Mouse (Mus musculus): Measurements from ENCODE around the gene Islr2.

The Islr2 gene

DNA sequence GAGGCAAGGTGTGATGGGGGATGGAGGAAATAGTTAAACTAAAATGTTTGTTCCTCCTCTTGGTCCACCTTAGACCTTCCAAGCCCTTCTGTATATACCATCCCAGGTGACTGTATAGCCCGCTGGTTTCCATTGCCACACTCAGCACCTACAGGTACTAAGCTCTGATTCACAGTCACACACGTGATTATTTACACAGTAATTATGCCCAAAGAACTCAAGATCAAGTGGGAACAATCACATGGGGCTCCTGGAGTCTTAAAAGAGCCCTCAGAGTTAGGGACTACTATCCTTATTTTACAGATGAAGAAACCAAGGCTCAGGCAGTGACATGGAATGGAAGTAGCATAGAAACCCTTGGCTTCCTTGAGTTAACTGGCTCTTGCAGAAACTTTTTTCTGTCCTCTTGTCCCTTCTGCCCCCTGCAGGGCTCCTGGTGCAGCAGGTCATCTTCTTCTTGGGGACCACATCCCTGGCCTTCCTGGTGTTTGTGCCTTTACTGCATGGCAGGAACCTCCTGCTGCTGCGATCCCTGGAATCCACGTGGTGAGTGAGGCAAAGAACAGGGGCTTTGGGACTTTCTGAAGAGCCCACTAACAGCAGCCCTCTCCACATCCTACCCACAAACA, 53.3 kb downstream of the Islr2 start:
- DNase-seq = peak; percentile 35 to 40

DNA sequence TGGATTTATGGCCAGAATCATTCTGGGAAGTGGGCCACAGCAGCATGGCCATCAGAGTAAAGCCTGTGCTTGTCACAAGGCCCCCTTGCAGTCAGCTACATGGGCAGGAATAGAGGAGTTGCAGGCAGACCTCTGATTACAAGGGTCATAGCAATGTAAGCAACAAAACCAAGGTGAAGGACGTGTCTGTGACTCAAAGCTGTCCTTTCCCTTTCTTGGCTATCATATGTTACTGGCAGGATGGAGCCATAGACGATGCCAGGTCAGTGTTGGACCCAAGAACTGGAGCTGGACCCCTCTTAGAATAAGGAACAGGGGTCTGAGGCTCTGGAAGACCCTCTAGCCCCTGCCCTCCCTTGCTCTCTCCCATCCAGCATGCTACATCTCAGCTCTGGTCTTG, 55.3 kb downstream of the Islr2 start:
- no peak for DNase-seq

All from thymus, postnatal 36 days (tissue).